Mouse (Mus musculus): ENCODE data around the gene Cmpk1. TPM values are rescaled to one million over a fixed set of nuclear protein-coding genes. Genes with fewer than 3 reads are reported as not detected.

Cmpk1 gene
- polyA plus RNA-seq, 1 experiment: 28.6 TPM

DNA sequence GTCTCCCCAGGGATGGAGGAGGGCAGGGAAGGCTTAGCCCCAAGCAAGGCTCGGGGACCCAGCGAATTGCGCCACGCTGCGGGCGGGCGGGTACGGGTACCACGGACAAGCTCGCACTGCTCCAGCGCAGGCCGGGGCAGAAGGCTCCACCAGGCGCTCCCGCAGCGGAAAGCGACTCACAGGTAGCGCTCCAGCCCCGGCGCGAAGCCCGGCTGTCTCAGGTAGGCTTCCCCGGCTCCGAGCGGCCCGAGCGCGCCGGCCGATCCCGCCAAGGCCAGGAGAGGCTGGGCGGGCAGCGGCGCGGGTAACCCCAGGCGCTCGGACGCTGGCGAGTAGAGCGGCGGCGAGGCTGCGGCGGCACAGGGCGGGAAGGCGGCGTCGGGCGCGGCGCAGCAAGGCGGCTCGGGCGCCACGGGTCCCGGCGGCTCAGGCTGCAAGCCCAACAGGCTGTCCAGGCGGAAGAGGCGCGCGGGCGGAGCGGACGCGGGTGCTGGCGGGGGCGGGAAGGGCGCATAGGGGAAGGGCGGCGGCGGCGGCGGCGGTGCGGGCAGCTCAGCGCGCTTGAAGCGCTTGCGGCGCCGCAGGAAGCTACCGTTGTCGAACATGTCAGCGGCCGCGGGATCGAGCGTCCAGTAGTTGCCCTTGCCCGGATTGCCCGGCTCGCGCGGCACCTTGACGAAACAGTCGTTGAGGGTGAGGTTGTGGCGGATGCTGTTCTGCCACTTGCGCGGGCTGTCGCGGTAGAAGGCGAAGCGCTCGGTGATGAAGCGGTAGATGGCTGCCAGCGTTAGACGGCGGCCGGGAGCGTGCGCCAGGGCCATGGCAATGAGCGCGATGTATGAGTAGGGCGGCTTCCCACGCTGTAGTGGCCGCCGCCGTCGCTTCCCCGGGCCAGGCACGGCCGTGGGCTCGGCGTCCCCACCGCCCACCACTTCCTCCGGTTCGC, 61.8 kb downstream of the Cmpk1 start:
- TF ChIP-seq FOSL1 (IDR thresholded peaks at IDR 0.05; ENCODE audit: insufficient read depth, low read length, poor library complexity, severe bottlenecking) (no peak), MYOG (IDR thresholded peaks at IDR 0.05; ENCODE audit: control insufficient read depth, extremely low read depth, insufficient read length) (no peak), CTCF (IDR thresholded peaks at IDR 0.05; ENCODE audit: control insufficient read depth, insufficient read depth, insufficient read length) (no peak), MYOD1 (IDR thresholded peaks at IDR 0.05; ENCODE audit: control insufficient read depth, insufficient read length, low read depth) (no peak), MAX (IDR thresholded peaks at IDR 0.05) (no peak), USF1 (IDR thresholded peaks at IDR 0.05; ENCODE audit: low read depth) (no peak), CEBPB (IDR thresholded peaks at IDR 0.05; ENCODE audit: low read depth) (no peak)
- no peaks in the 10 kb centered on the region for H3K79me2 ChIP-seq (ENCODE audit: control insufficient read depth, insufficient read depth)
- peaks cover 34% of the 10 kb centered on the region for H3K27me3 ChIP-seq (ENCODE audit: control insufficient read depth, insufficient read depth, insufficient read length)
- H3ac ChIP-seq (ENCODE audit: control insufficient read depth, insufficient read length, low read depth): no peak overlapping the region
- H3K4me3 ChIP-seq (ENCODE audit: insufficient read depth, poor library complexity, severe bottlenecking): no peak overlapping the region
- no peaks in the 10 kb centered on the region for H3K36me3 ChIP-seq (ENCODE audit: control insufficient read depth, insufficient read depth)
- H3K79me3 ChIP-seq (ENCODE audit: low read depth): no peaks in the 10 kb centered on the region

DNA sequence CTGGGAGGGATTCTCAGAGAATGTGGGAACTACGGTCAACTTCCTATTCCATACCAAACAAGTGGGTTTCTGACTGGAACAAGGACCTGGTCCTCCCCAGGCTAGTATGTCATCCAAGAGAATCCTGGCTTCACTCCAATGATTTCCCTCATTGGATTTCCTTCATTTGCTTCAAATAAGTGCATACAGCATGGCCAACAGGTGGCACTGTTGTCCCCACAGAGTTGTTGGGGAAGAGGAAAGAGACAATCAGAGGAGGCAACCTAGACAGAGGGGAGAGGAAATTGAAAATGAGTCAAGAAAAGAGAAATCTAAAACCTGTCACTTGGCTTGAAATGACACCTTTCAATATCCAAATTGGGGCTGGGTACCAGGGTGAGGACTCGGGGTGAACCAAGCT, 70.0 kb downstream of the Cmpk1 start:
- no peak overlapping the region for H3K4me3 ChIP-seq (ENCODE audit: insufficient read depth, poor library complexity, severe bottlenecking)
- H3K79me2 ChIP-seq (ENCODE audit: control insufficient read depth, insufficient read depth): no peaks in the 10 kb centered on the region
- H3K79me3 ChIP-seq (ENCODE audit: low read depth): no peaks in the 10 kb centered on the region
- peaks cover 15% of the 10 kb centered on the region for H3K36me3 ChIP-seq (ENCODE audit: control insufficient read depth, insufficient read depth)
- no peak overlapping the region for H3ac ChIP-seq (ENCODE audit: control insufficient read depth, insufficient read length, low read depth)
- no peaks in the 10 kb centered on the region for H3K27me3 ChIP-seq (ENCODE audit: control insufficient read depth, insufficient read depth, insufficient read length)
- TF ChIP-seq CTCF (IDR thresholded peaks at IDR 0.05; ENCODE audit: control insufficient read depth, insufficient read depth, insufficient read length) (peak; percentile 10), MYOD1 (IDR thresholded peaks at IDR 0.05; ENCODE audit: control insufficient read depth, insufficient read length, low read depth) (no peak)

GRCm38 (mm10) chr4:114916056-114916455, 71.0 kb downstream of the Cmpk1 start:
- H3K79me3 ChIP-seq (ENCODE audit: low read depth): no peaks in the 10 kb centered on the region
- H3K79me2 ChIP-seq (ENCODE audit: control insufficient read depth, insufficient read depth): no peaks in the 10 kb centered on the region
- TF ChIP-seq MYOG (IDR thresholded peaks at IDR 0.05; ENCODE audit: control insufficient read depth, extremely low read depth, insufficient read length): no peak
- TF ChIP-seq CTCF (IDR thresholded peaks at IDR 0.05; ENCODE audit: control insufficient read depth, insufficient read depth, insufficient read length): no peak
- no peak for TF ChIP-seq FOSL1 (IDR thresholded peaks at IDR 0.05; ENCODE audit: insufficient read depth, low read length, poor library complexity, severe bottlenecking)
- TF ChIP-seq USF1 (IDR thresholded peaks at IDR 0.05; ENCODE audit: low read depth): no peak
- TF ChIP-seq MAX (IDR thresholded peaks at IDR 0.05): no peak
- no peak for TF ChIP-seq MYOD1 (IDR thresholded peaks at IDR 0.05; ENCODE audit: control insufficient read depth, insufficient read length, low read depth)
- TF ChIP-seq CEBPB (IDR thresholded peaks at IDR 0.05; ENCODE audit: low read depth): no peak
- H3K4me3 ChIP-seq (ENCODE audit: insufficient read depth, poor library complexity, severe bottlenecking): no peak overlapping the region
- H3ac ChIP-seq (ENCODE audit: control insufficient read depth, insufficient read length, low read depth): no peak overlapping the region
- peaks cover 15% of the 10 kb centered on the region for H3K36me3 ChIP-seq (ENCODE audit: control insufficient read depth, insufficient read depth)
- H3K27me3 ChIP-seq (ENCODE audit: control insufficient read depth, insufficient read depth, insufficient read length): no peaks in the 10 kb centered on the region

- TF ChIP-seq CEBPB (IDR thresholded peaks at IDR 0.05; ENCODE audit: low read depth) (no peak), MYOD1 (IDR thresholded peaks at IDR 0.05; ENCODE audit: control insufficient read depth, insufficient read length, low read depth) (no peak), MYOG (IDR thresholded peaks at IDR 0.05; ENCODE audit: control insufficient read depth, extremely low read depth, insufficient read length) (no peak), MAX (IDR thresholded peaks at IDR 0.05) (no peak)
Observed at GRCm38 (mm10) chr4:114913594-114913962, 73.5 kb downstream of the Cmpk1 start.

GRCm38 (mm10) chr4:114912705-114913593, 74.1 kb downstream of the Cmpk1 start:
- peaks cover 15% of the 10 kb centered on the region for H3K36me3 ChIP-seq (ENCODE audit: control insufficient read depth, insufficient read depth)
- H3K4me3 ChIP-seq (ENCODE audit: insufficient read depth, poor library complexity, severe bottlenecking): no peak overlapping the region
- H3K79me2 ChIP-seq (ENCODE audit: control insufficient read depth, insufficient read depth): no peaks in the 10 kb centered on the region
- TF ChIP-seq FOSL1 (IDR thresholded peaks at IDR 0.05; ENCODE audit: insufficient read depth, low read length, poor library complexity, severe bottlenecking) (no peak), CEBPB (IDR thresholded peaks at IDR 0.05; ENCODE audit: low read depth) (no peak), MAX (IDR thresholded peaks at IDR 0.05) (no peak)
- H3ac ChIP-seq (ENCODE audit: control insufficient read depth, insufficient read length, low read depth): no peak overlapping the region
- H3K79me3 ChIP-seq (ENCODE audit: low read depth): no peaks in the 10 kb centered on the region
- no peaks in the 10 kb centered on the region for H3K27me3 ChIP-seq (ENCODE audit: control insufficient read depth, insufficient read depth, insufficient read length)

More at GRCm38 (mm10) chr4:114913594-114913962, 73.5 kb downstream of the Cmpk1 start:
- Histone ChIP-seq H3ac (ENCODE audit: control insufficient read depth, insufficient read length, low read depth) (no peak overlapping the region), H3K79me2 (ENCODE audit: control insufficient read depth, insufficient read depth) (no peaks in the 10 kb centered on the region), H3K4me3 (ENCODE audit: insufficient read depth, poor library complexity, severe bottlenecking) (no peak overlapping the region), H3K36me3 (ENCODE audit: control insufficient read depth, insufficient read depth) (peaks cover 15% of the 10 kb centered on the region), H3K27me3 (ENCODE audit: control insufficient read depth, insufficient read depth, insufficient read length) (no peaks in the 10 kb centered on the region), H3K79me3 (ENCODE audit: low read depth) (no peaks in the 10 kb centered on the region)

Measured in C2C12 (cell line).